Mouse (Mus musculus) CH12.LX (cell line): ENCODE measurements around the gene Tcte1.

Source experiments
- BHLHE40 ChIP-seq: IDR thresholded peaks from 2 replicates; pipeline ENCODE4 v1.6.1; 2011; ENCODE audit warnings: mild to moderate bottlenecking, low read depth, low read length, improper control_type of control experiment
- CTCF ChIP-seq, 2 experiments: IDR thresholded peaks in 1 of 2; conservative IDR thresholded peaks in 1 of 2; 2 replicates each; pipeline ENCODE4 v1.5.1; 2011 to 2012; ENCODE audit warnings: low read depth in 2 of 2, low read length in 2 of 2, improper control_type of control experiment in 1 of 2, inconsistent platforms in 1 of 2, mild to moderate bottlenecking in 1 of 2, moderate library complexity in 1 of 2
- EP300 ChIP-seq: IDR thresholded peaks from 2 replicates; pipeline ENCODE4 v1.6.1; 2011; ENCODE audit warnings: low read length, improper control_type of control experiment
- ETS1 ChIP-seq: conservative IDR thresholded peaks from 2 replicates; pipeline ENCODE4 v1.6.1; 2012; ENCODE audit warnings: low read depth, mild to moderate bottlenecking, inconsistent platforms, low read length, improper control_type of control experiment, moderate library complexity
- MYC ChIP-seq: IDR thresholded peaks from 2 replicates; pipeline ENCODE4 v1.6.1; 2011; ENCODE audit warnings: low read depth, mild to moderate bottlenecking, improper control_type of control experiment, low read length
- POLR2A ChIP-seq: IDR thresholded peaks from 2 replicates; pipeline ENCODE4 v1.6.1; 2011; ENCODE audit warnings: low read depth, mild to moderate bottlenecking, improper control_type of control experiment, low read length
- POLR2AphosphoS2 ChIP-seq: IDR thresholded peaks from 2 replicates; pipeline ENCODE4 v1.6.1; 2011; ENCODE audit warnings: low read depth, low read length, improper control_type of control experiment
- USF2 ChIP-seq: conservative IDR thresholded peaks from 2 replicates; pipeline ENCODE4 v1.6.1; 2011; ENCODE audit warnings: low read depth, low read length, improper control_type of control experiment
- ZC3H11A ChIP-seq: IDR thresholded peaks from 2 replicates; pipeline ENCODE4 v1.6.1; 2012; ENCODE audit warnings: low read depth, mild to moderate bottlenecking, inconsistent platforms, low read length, improper control_type of control experiment
- ZKSCAN1 ChIP-seq: IDR thresholded peaks from 2 replicates; pipeline ENCODE4 v1.6.1; 2012; ENCODE audit warnings: low read depth, inconsistent platforms, low read length, improper control_type of control experiment, borderline replicate concordance
- ZMIZ1 ChIP-seq: IDR thresholded peaks from 2 replicates; pipeline ENCODE4 v1.6.1; 2012; ENCODE audit warnings: low read depth, mild to moderate bottlenecking, inconsistent platforms, low read length, improper control_type of control experiment
- ZNF384 ChIP-seq: IDR thresholded peaks from 2 replicates; pipeline ENCODE4 v1.6.1; 2012; ENCODE audit warnings: low read depth, low read length, improper control_type of control experiment, inconsistent platforms

DNA sequence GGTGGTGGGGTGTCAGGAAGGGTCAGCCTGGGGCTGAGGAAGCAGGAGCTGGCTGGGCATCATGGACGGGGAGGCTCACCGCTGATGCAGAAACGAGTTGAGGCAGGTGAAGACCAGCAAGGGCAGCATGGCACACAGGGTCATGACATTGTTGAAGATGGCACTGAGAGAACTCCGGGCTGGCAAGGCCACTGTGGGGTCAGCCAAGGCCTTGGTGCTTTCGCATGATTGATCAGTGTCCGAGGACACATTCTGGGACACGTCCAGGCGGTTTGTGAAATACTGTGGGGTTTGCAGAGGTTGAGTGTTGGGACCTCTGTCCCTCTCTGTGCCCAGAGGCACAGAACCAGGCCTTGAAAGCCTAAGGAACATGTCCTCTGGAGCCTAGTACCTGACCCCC lies 66.6 kb downstream of the Tcte1 start:
- TF ChIP-seq CTCF (conservative IDR thresholded peaks at IDR 0.05 in 1 of 2, IDR thresholded peaks at IDR 0.05 in 1 of 2; ENCODE audit: low read depth in 2 of 2, low read length in 2 of 2) = no peak
- TF ChIP-seq MYC = no peak
- no peak for TF ChIP-seq POLR2A
- no peak for TF ChIP-seq EP300
- no peak for TF ChIP-seq BHLHE40
- no peak for TF ChIP-seq ZC3H11A
- no peak for TF ChIP-seq ZMIZ1
- no peak for TF ChIP-seq USF2
- no peak for TF ChIP-seq ZNF384
- TF ChIP-seq ZKSCAN1 = no peak
- TF ChIP-seq ETS1 = no peak
- TF ChIP-seq POLR2AphosphoS2 = no peak
